Mouse (Mus musculus) spleen, adult 2 months (tissue): ENCODE data around the gene Elfn2. TPM values are rescaled to one million over a fixed set of nuclear protein-coding genes. Genes with fewer than 3 reads are reported as not detected.
A peak's percentile ranks its signal among the peaks of the same experiment; 100 is the strongest.

Source experiments
- DNase-seq, 2 experiments: peaks; one replicate each; pipeline versions ENCODE4 v3.0.0 to v3.0.0-alpha.2; 2012 to 2021; ENCODE audit warnings: low spot score in 2 of 2, low read depth in 1 of 2
- H3K27ac ChIP-seq: fragments of 200-500 bp; 2 replicates; pipeline ENCODE4 v1.5.1; 2012; ENCODE audit warnings: low read length, inconsistent platforms; ENCODE audit not compliant: insufficient read depth
- H3K27me3 ChIP-seq: fragments of 200-500 bp; 2 replicates; pipeline ENCODE4 v1.6.1; 2012; ENCODE audit warnings: mild to moderate bottlenecking, moderate library complexity, low read length, inconsistent platforms; ENCODE audit not compliant: control insufficient read depth, insufficient read depth
- H3K36me3 ChIP-seq: fragments of 200-500 bp; 2 replicates; pipeline ENCODE4 v1.6.1; 2012; ENCODE audit warnings: mild to moderate bottlenecking, low read length, inconsistent platforms; ENCODE audit not compliant: control insufficient read depth, insufficient read depth
- H3K4me1 ChIP-seq: fragments of 200-500 bp; 2 replicates; pipeline ENCODE4 v1.6.1; 2011; ENCODE audit warnings: inconsistent platforms; ENCODE audit not compliant: control insufficient read depth, insufficient read depth, insufficient read length
- H3K4me3 ChIP-seq: fragments of 200-500 bp; 2 replicates; pipeline ENCODE4 v1.5.1; 2011; ENCODE audit warnings: mild to moderate bottlenecking, inconsistent platforms; ENCODE audit not compliant: insufficient read depth, insufficient read length; ENCODE audit errors: extremely low read depth
- CTCF ChIP-seq: fragments of 200-500 bp; IDR thresholded peaks from 2 replicates; pipeline ENCODE4 v1.5.1; 2011; ENCODE audit warnings: mild to moderate bottlenecking, inconsistent platforms; ENCODE audit not compliant: insufficient read depth, insufficient read length, insufficient replicate concordance; ENCODE audit errors: extremely low read depth
- POLR2A ChIP-seq: fragments of 200-500 bp; IDR thresholded peaks from 2 replicates; pipeline ENCODE4 v1.6.1; 2011; ENCODE audit warnings: low read depth, low read length, inconsistent platforms
- WGBS: fragments of 180-500 bp; shearing (Covaris S2); methylation state at CpG from one replicate; pipeline ENCODE4 v1.1.7; 2018; 5-methylcytosine and 5-hydroxymethylcytosine counted together
- polyA plus RNA-seq: library from polyadenylated mRNA; depleted of rRNA; stranded (reverse); fragments of >200 nt; gene quantifications from 2 replicates; pipeline ENCODE4 v1.2.3, GENCODE M21; 2012

The Elfn2 gene
- polyA plus RNA-seq, 1 experiment: 0.20 TPM

GRCm38 (mm10) chr15:78700420-78700819, 18.2 kb downstream of the Elfn2 start:
- TF ChIP-seq POLR2A (no peak), CTCF (no peak)
- WGBS: 85% methylated on average over 2 of the region's 2 CpGs
- H3K4me3 ChIP-seq: no peak overlapping the region
- no peak for DNase-seq
- H3K36me3 ChIP-seq: no peaks in the 10 kb centered on the region
- H3K27me3 ChIP-seq: no peaks in the 10 kb centered on the region
- H3K27ac ChIP-seq: no peak overlapping the region
- no peaks in the 10 kb centered on the region for H3K4me1 ChIP-seq

DNA sequence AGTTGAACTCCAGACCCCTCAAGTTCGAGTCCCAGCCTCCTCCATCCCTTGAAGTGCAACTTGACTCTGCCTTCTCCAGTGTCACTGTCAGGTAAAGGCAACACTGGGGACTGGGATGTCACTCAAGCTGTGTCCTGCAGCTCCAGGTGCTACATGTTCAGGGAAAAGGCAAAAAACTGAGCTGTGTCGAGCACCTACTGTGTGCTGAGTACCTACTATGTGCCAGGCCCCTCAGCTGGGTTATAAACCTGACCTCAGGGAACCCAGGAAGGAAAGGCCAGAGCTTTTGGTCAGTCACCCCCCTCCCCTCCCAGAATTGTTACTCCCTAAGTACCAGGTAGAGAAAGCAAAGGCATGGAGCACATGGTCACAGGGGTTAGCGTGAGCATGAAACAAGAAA, 19.1 kb downstream of the Elfn2 start:
- TF ChIP-seq CTCF (no peak), POLR2A (no peak)
- H3K4me1 ChIP-seq: no peaks in the 10 kb centered on the region
- no peaks in the 10 kb centered on the region for H3K36me3 ChIP-seq
- no peak overlapping the region for H3K4me3 ChIP-seq
- WGBS: 55% methylated on average over 3 of the region's 3 CpGs
- DNase-seq: no peak
- no peaks in the 10 kb centered on the region for H3K27me3 ChIP-seq
- H3K27ac ChIP-seq: no peak overlapping the region

- no peak for DNase-seq
- WGBS: 76% methylated on average over 13 of the region's 13 CpGs
- Histone ChIP-seq H3K27ac (no peak overlapping the region), H3K4me1 (no peaks in the 10 kb centered on the region), H3K4me3 (no peak overlapping the region), H3K36me3 (no peaks in the 10 kb centered on the region), H3K27me3 (no peaks in the 10 kb centered on the region)
- TF ChIP-seq CTCF (no peak), POLR2A (no peak)
Measured at GRCm38 (mm10) chr15:78698491-78699135, 20.0 kb downstream of the Elfn2 start.

GRCm38 (mm10) chr15:78698084-78698483, 20.5 kb downstream of the Elfn2 start:
- Histone ChIP-seq H3K4me3 (no peak overlapping the region), H3K27ac (no peak overlapping the region), H3K4me1 (no peaks in the 10 kb centered on the region), H3K36me3 (no peaks in the 10 kb centered on the region), H3K27me3 (no peaks in the 10 kb centered on the region)
- TF ChIP-seq POLR2A (no peak), CTCF (no peak)
- DNase-seq: no peak
- WGBS: 81% methylated on average over 5 of the region's 5 CpGs

- no peaks in the 10 kb centered on the region for H3K36me3 ChIP-seq
- H3K4me1 ChIP-seq: peaks cover 9% of the 10 kb centered on the region; the same call in 1 of the 2 replicates
- WGBS: 34% methylated on average over 5 of the region's 5 CpGs
- no peak overlapping the region for H3K4me3 ChIP-seq
- no peaks in the 10 kb centered on the region for H3K27me3 ChIP-seq
- TF ChIP-seq CTCF (no peak), POLR2A (no peak)
- H3K27ac ChIP-seq: no peak overlapping the region
- no peak for DNase-seq
Measured at GRCm38 (mm10) chr15:78695745-78696144, 22.8 kb downstream of the Elfn2 start.

GRCm38 (mm10) chr15:78692505-78692904, 26.1 kb downstream of the Elfn2 start:
- Histone ChIP-seq H3K36me3 (no peaks in the 10 kb centered on the region), H3K27me3 (no peaks in the 10 kb centered on the region), H3K4me1 (peaks cover 15% of the 10 kb centered on the region; the same call in 1 of the 2 replicates), H3K4me3 (no peak overlapping the region), H3K27ac (no peak overlapping the region)
- WGBS: 68% methylated on average over 8 of the region's 8 CpGs
- no peak for TF ChIP-seq CTCF
- TF ChIP-seq POLR2A: no peak
- no peak for DNase-seq

DNA sequence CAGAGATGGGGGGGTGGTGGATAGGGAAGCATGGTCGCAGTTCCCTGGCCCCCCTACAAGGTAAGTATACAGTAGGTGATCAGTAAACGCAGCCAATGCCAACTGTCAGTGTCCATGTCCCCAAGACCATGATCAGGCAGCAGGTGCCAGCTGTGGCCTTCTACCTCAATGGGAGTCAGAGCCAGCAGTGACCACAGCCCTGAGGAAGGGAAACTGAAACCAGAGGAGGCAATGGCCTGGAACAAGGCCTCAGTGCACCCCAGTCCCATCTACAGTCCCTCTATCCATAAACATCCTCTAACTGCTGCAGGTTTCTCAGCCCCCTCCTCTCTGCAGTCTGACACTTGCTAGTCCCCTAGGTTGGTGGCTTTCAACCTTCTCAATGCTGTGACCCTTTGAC, 27.9 kb downstream of the Elfn2 start:
- H3K4me1 ChIP-seq: peaks cover 15% of the 10 kb centered on the region; the same call in 1 of the 2 replicates
- H3K27me3 ChIP-seq: no peaks in the 10 kb centered on the region
- H3K36me3 ChIP-seq: no peaks in the 10 kb centered on the region
- no peak for TF ChIP-seq CTCF
- no peak for TF ChIP-seq POLR2A
- H3K27ac ChIP-seq: no peak overlapping the region
- 53% methylated on average over 2 of the region's 2 CpGs for WGBS
- peak in 1 of 2 experiments; percentile 9 for DNase-seq
- no peak overlapping the region for H3K4me3 ChIP-seq
